Mouse (Mus musculus) liver, postnatal 0 days (tissue): Measurements from ENCODE around the gene Slc6a3.

Source experiments
- CTCF ChIP-seq: sonication (generic); IDR thresholded peaks from 2 replicates; pipeline ENCODE4 v1.5.1; 2016; ENCODE audit warnings: antibody characterized with exemption, low read depth
- EP300 ChIP-seq: IDR thresholded peaks from 2 replicates; pipeline ENCODE4 v1.6.1; 2016; ENCODE audit warnings: antibody characterized with exemption, low read depth, mild to moderate bottlenecking

DNA sequence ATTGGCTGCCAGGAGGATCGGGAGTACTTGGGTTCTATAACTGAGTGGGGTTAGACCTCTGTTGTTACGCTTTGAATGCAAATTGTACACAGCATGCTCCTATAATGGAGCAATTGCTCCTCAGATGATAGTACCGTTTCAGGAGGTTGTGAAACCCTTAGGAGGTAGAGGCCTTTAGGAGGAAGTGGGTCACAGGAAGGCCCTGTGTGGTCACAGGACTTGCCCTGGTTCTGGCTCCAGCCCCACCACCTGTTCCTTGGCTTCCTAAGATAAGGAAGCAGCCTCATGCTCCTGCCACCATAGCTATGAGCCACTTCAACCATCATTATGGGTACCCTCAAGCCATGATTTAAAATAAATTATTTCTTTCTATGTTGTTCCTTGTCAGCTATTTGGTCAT, 54.9 kb downstream of the Slc6a3 start:
- TF ChIP-seq CTCF: no peak
- TF ChIP-seq EP300: no peak
